Mouse (Mus musculus): Measurements from ENCODE around the gene Uvssa. TPM values are rescaled to one million over a fixed set of nuclear protein-coding genes. Genes with fewer than 3 reads are reported as not detected.

The Uvssa gene
- polyA plus RNA-seq, 1 experiment from 2014 or later = 8.4 TPM

DNA sequence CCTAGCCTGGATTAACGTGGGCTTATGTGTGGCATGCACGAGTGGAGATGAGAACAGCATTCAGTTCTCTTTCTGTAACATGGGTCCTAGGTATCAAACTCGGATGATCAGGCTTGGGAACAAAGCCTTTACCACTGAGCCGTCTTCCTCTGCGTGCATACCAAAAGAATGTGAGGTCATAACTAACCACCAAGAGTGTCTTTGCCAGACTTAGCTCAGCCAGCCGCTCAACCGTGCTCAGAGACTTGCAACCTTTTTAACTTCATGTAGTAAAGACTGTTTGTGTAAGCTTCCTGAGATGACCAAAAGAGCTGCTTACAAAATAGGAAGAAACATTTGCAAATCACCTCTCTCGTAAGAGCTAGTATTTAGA is 26.1 kb upstream of the Uvssa start:
- no peak overlapping the region for H3K27ac ChIP-seq (ENCODE audit: low read depth)
- no peak overlapping the region for H3K4me3 ChIP-seq (ENCODE audit: low read depth, low read length)
- no peaks in the 10 kb centered on the region for H3K9me3 ChIP-seq (ENCODE audit: low read depth, low read length)
- H3K4me2 ChIP-seq = no peak overlapping the region
- no peaks in the 10 kb centered on the region for H3K4me1 ChIP-seq (ENCODE audit: insufficient read depth)
- no peaks in the 10 kb centered on the region for H3K36me3 ChIP-seq (ENCODE audit: insufficient read depth)
- no peaks in the 10 kb centered on the region for H3K27me3 ChIP-seq (ENCODE audit: insufficient read depth, low read length)
- H3K9ac ChIP-seq = no peak overlapping the region
- ATAC-seq (ENCODE audit: insufficient read depth) (no peak), DNase-seq (no peak)
- TF ChIP-seq CTCF (IDR thresholded peaks at IDR 0.05; ENCODE audit: low read depth) = no peak
- 78% methylated on average over 8 of the region's 8 CpGs for WGBS

GRCm38 (mm10) chr5:33353011-33353410 is 25.3 kb upstream of the Uvssa start:
- Histone ChIP-seq H3K27ac (ENCODE audit: low read depth) (no peak overlapping the region), H3K9me3 (ENCODE audit: low read depth, low read length) (no peaks in the 10 kb centered on the region), H3K27me3 (ENCODE audit: insufficient read depth, low read length) (no peaks in the 10 kb centered on the region), H3K4me2 (no peak overlapping the region), H3K4me1 (ENCODE audit: insufficient read depth) (no peaks in the 10 kb centered on the region), H3K9ac (no peak overlapping the region), H3K4me3 (ENCODE audit: low read depth, low read length) (no peak overlapping the region), H3K36me3 (ENCODE audit: insufficient read depth) (0 out of 2 replicates have a peak, but pooled peaks cover under 1% of the 10 kb centered on the region)
- no peak for DNase-seq
- 61% methylated on average over 3 of the region's 3 CpGs for WGBS
- TF ChIP-seq CTCF (IDR thresholded peaks at IDR 0.05; ENCODE audit: low read depth) = no peak
- ATAC-seq (ENCODE audit: insufficient read depth) = no peak

DNA sequence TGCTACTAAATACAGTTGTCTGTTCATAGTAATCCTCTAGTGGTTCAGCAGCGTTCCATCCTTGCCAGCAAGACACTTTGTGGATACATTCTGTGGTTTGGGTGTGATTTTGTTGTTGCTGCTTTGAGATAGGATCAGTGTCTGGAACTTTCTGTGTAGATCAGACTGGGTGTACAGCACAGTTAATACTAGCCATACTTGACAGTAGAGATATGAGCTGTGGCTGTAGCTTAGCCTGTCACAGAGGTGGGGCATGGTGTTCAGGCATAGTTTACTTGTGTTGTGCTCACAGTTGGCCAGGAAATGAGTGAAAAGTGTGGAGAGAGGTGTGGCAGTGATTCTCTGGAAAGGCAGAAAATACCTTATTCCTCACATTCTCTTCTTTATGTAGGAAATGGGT is 20.9 kb upstream of the Uvssa start:
- ATAC-seq (ENCODE audit: insufficient read depth) (no peak), DNase-seq (no peak)
- Histone ChIP-seq H3K4me3 (ENCODE audit: low read depth, low read length) (no peak overlapping the region), H3K4me2 (no peak overlapping the region), H3K9ac (no peak overlapping the region), H3K4me1 (ENCODE audit: insufficient read depth) (no peaks in the 10 kb centered on the region), H3K9me3 (ENCODE audit: low read depth, low read length) (no peaks in the 10 kb centered on the region), H3K27ac (ENCODE audit: low read depth) (no peak overlapping the region), H3K27me3 (ENCODE audit: insufficient read depth, low read length) (no peaks in the 10 kb centered on the region), H3K36me3 (ENCODE audit: insufficient read depth) (peaks cover 37% of the 10 kb centered on the region)
- 94% methylated on average over 1 of the region's 1 CpGs for WGBS
- no peak for TF ChIP-seq CTCF (IDR thresholded peaks at IDR 0.05; ENCODE audit: low read depth)

DNA sequence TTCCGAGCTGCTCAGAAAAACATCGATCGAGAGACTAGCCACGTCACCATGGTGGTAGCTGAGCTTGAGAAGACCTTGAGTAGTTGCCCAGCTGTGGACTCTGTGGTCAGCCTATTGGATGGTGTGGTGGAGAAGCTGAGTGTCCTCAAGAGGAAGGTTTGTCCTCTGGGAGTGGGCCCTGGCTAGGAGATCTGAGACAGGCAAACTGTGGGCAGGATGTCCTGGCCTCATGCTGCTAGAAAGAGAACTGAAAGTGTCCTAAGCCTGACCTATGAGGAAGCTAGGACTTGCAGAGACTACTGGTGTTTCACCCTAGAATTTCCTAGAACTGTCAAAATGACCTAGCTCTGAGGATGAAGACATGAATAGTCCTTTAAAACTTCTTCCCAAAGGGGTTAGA is 19.9 kb upstream of the Uvssa start:
- H3K4me3 ChIP-seq (ENCODE audit: low read depth, low read length) = no peak overlapping the region
- no peak overlapping the region for H3K4me2 ChIP-seq
- DNase-seq (no peak), ATAC-seq (ENCODE audit: insufficient read depth) (no peak)
- H3K27ac ChIP-seq (ENCODE audit: low read depth) = no peak overlapping the region
- H3K9ac ChIP-seq = no peak overlapping the region
- TF ChIP-seq CTCF (IDR thresholded peaks at IDR 0.05; ENCODE audit: low read depth) = no peak
- no peaks in the 10 kb centered on the region for H3K9me3 ChIP-seq (ENCODE audit: low read depth, low read length)
- no peaks in the 10 kb centered on the region for H3K27me3 ChIP-seq (ENCODE audit: insufficient read depth, low read length)
- WGBS = 93% methylated on average over 4 of the region's 4 CpGs
- peaks cover 47% of the 10 kb centered on the region for H3K36me3 ChIP-seq (ENCODE audit: insufficient read depth)
- H3K4me1 ChIP-seq (ENCODE audit: insufficient read depth) = no peaks in the 10 kb centered on the region

GRCm38 (mm10) chr5:33363263-33363662 is 15.1 kb upstream of the Uvssa start:
- no peak for ATAC-seq (ENCODE audit: insufficient read depth)
- no peak for DNase-seq
- H3K4me2 ChIP-seq = no peak overlapping the region
- no peak overlapping the region for H3K4me3 ChIP-seq (ENCODE audit: low read depth, low read length)
- peaks cover 90% of the 10 kb centered on the region for H3K36me3 ChIP-seq (ENCODE audit: insufficient read depth)
- H3K9me3 ChIP-seq (ENCODE audit: low read depth, low read length) = no peaks in the 10 kb centered on the region
- H3K4me1 ChIP-seq (ENCODE audit: insufficient read depth) = no peaks in the 10 kb centered on the region
- H3K9ac ChIP-seq = no peak overlapping the region
- H3K27me3 ChIP-seq (ENCODE audit: insufficient read depth, low read length) = no peaks in the 10 kb centered on the region
- no peak for TF ChIP-seq CTCF (IDR thresholded peaks at IDR 0.05; ENCODE audit: low read depth)
- 85% methylated on average over 5 of the region's 5 CpGs for WGBS
- no peak overlapping the region for H3K27ac ChIP-seq (ENCODE audit: low read depth)

GRCm38 (mm10) chr5:33368651-33369050 is 9.7 kb upstream of the Uvssa start:
- 93% methylated on average over 4 of the region's 4 CpGs for WGBS
- Histone ChIP-seq H3K4me3 (ENCODE audit: low read depth, low read length) (no peak overlapping the region), H3K9me3 (ENCODE audit: low read depth, low read length) (no peaks in the 10 kb centered on the region), H3K9ac (no peak overlapping the region), H3K4me2 (no peak overlapping the region), H3K36me3 (ENCODE audit: insufficient read depth) (peaks cover 96% of the 10 kb centered on the region), H3K27ac (ENCODE audit: low read depth) (no peak overlapping the region), H3K4me1 (ENCODE audit: insufficient read depth) (no peaks in the 10 kb centered on the region), H3K27me3 (ENCODE audit: insufficient read depth, low read length) (no peaks in the 10 kb centered on the region)
- no peak for DNase-seq
- ATAC-seq (ENCODE audit: insufficient read depth) = no peak
- no peak for TF ChIP-seq CTCF (IDR thresholded peaks at IDR 0.05; ENCODE audit: low read depth)

GRCm38 (mm10) chr5:33371137-33371536 is 7.2 kb upstream of the Uvssa start:
- TF ChIP-seq CTCF (IDR thresholded peaks at IDR 0.05; ENCODE audit: low read depth) = peak; percentile 50

GRCm38 (mm10) chr5:33371668-33372067 is 6.7 kb upstream of the Uvssa start:
- no peaks in the 10 kb centered on the region for H3K9me3 ChIP-seq (ENCODE audit: low read depth, low read length)
- WGBS = 97% methylated on average over 4 of the region's 4 CpGs
- no peaks in the 10 kb centered on the region for H3K27me3 ChIP-seq (ENCODE audit: insufficient read depth, low read length)
- H3K27ac ChIP-seq (ENCODE audit: low read depth) = no peak overlapping the region
- DNase-seq (no peak), ATAC-seq (ENCODE audit: insufficient read depth) (no peak)
- no peak overlapping the region for H3K9ac ChIP-seq
- H3K4me3 ChIP-seq (ENCODE audit: low read depth, low read length) = no peak overlapping the region
- H3K4me2 ChIP-seq = no peak overlapping the region
- H3K4me1 ChIP-seq (ENCODE audit: insufficient read depth) = no peaks in the 10 kb centered on the region
- TF ChIP-seq CTCF (IDR thresholded peaks at IDR 0.05; ENCODE audit: low read depth) = no peak
- peaks cover 69% of the 10 kb centered on the region for H3K36me3 ChIP-seq (ENCODE audit: insufficient read depth)

More at GRCm38 (mm10) chr5:33371137-33371536, 7.2 kb upstream of the Uvssa start:
- H3K9ac ChIP-seq = no peak overlapping the region
- H3K4me1 ChIP-seq (ENCODE audit: insufficient read depth) = no peaks in the 10 kb centered on the region
- DNase-seq (peak; percentile 35), ATAC-seq (ENCODE audit: insufficient read depth) (no peak)
- H3K9me3 ChIP-seq (ENCODE audit: low read depth, low read length) = no peaks in the 10 kb centered on the region
- no peak overlapping the region for H3K27ac ChIP-seq (ENCODE audit: low read depth)
- no peak overlapping the region for H3K4me3 ChIP-seq (ENCODE audit: low read depth, low read length)
- no peaks in the 10 kb centered on the region for H3K27me3 ChIP-seq (ENCODE audit: insufficient read depth, low read length)
- H3K36me3 ChIP-seq (ENCODE audit: insufficient read depth) = peaks cover 74% of the 10 kb centered on the region
- no peak overlapping the region for H3K4me2 ChIP-seq
